In genomic region chr11:121388554-121388945, GRCm38 (mm10) we compare ENCODE assay signal across 8 mouse cellular contexts. TPM values are rescaled to one million over a fixed set of nuclear protein-coding genes. Genes with fewer than 3 reads are reported as not detected.
DNase-seq lines count a peak whose midpoint lies in the region; ATAC-seq and TF ChIP-seq lines count a peak whose summit lies in the region.

No protein-coding gene starts in this region.

- no peak for DNase-seq in cerebellum, adult 2 months
- no peak for DNase-seq in cerebellum, postnatal 10 days
- DNase-seq in neural tube, embryonic 11.5 days (ENCODE audit: low spot score): no peak
- DNase-seq in neural tube, embryonic 10.5 days (ENCODE audit: extremely low spot score, low spot score): no peak
- DNase-seq in liver, embryonic 14.5 days (ENCODE audit: low read depth in 3 of 3, low spot score in 3 of 3): no peak
- no peak for DNase-seq in spleen, postnatal 36 days (ENCODE audit: low spot score in 2 of 2)
- DNase-seq in adrenal gland, adult 8-10 months: no peak
- no peak for DNase-seq in urinary bladder, postnatal 25 days (ENCODE audit: low spot score)

- H3K27ac ChIP-seq in cerebellum, adult 2 months (ENCODE audit: insufficient read depth, low read length): no peak overlapping the region
- H3K27ac ChIP-seq in neural tube, embryonic 11.5 days (ENCODE audit: low read depth, low read length): no peak overlapping the region
- H3K27ac ChIP-seq in liver, embryonic 14.5 days: no peak overlapping the region

- TF ChIP-seq EP300 in liver, embryonic 14.5 days (IDR thresholded peaks at IDR 0.05; ENCODE audit: low read depth): no peak

- no peak; the same call in 1 of the 2 replicates for TF ChIP-seq CTCF in cerebellum, adult 2 months (IDR thresholded peaks at IDR 0.05; ENCODE audit: borderline replicate concordance, insufficient read depth, low read depth, low read length)
- TF ChIP-seq CTCF in liver, embryonic 14.5 days (IDR thresholded peaks at IDR 0.05; ENCODE audit: low read depth): 0 out of 2 replicates have a peak, but pooled peaks have one; percentile 6

- H3K4me2 ChIP-seq in neural tube, embryonic 11.5 days (ENCODE audit: low read depth): peak overlapping the region; percentile 93
- peak overlapping the region; percentile 91 for H3K4me2 ChIP-seq in liver, embryonic 14.5 days (ENCODE audit: low read depth)

- WGBS in cerebellum, adult 2 months: 2% methylated on average over 6 of the region's 6 CpGs
- WGBS in neural tube, embryonic 11.5 days: 12% methylated on average over 6 of the region's 6 CpGs
- WGBS in liver, embryonic 14.5 days (ENCODE audit: insufficient replicate concordance): 17% methylated on average over 6 of the region's 6 CpGs

- peaks cover 6% of the 10 kb centered on the region; the same call in 1 of the 2 replicates for H3K4me1 ChIP-seq in cerebellum, adult 2 months (ENCODE audit: control insufficient read depth, insufficient read depth, low read length)
- H3K4me1 ChIP-seq in neural tube, embryonic 11.5 days (ENCODE audit: control insufficient read depth, insufficient read depth, low read length): no peaks in the 10 kb centered on the region
- peaks cover 2 to 6% of the 10 kb centered on the region in 2 experiments; a peak in 1 of 4 replicates for H3K4me1 ChIP-seq in liver, embryonic 14.5 days (replicated peaks; ENCODE audit: control insufficient read depth in 2 of 2, insufficient read depth in 2 of 2, low read length in 1 of 2)

- peak overlapping the region; percentile 61 for H3K4me3 ChIP-seq in cerebellum, adult 2 months (replicated peaks; ENCODE audit: insufficient read depth, low read depth, low read length)
- H3K4me3 ChIP-seq in neural tube, embryonic 11.5 days (ENCODE audit: low read depth, low read length): 0 out of 2 replicates have a peak overlapping the region, but pooled peaks have one; percentile 55
- peak overlapping the region in 1 of 2 experiments; percentile 66; a peak in 2 of 4 replicates for H3K4me3 ChIP-seq in liver, embryonic 14.5 days (ENCODE audit: insufficient read depth in 1 of 2, low read depth in 2 of 2, low read length in 2 of 2)

- no peaks in the 10 kb centered on the region for H3K9me3 ChIP-seq in neural tube, embryonic 11.5 days (ENCODE audit: control insufficient read depth, low read length)
- no peaks in the 10 kb centered on the region for H3K9me3 ChIP-seq in liver, embryonic 14.5 days (ENCODE audit: control insufficient read depth, low read length)

- H3K36me3 ChIP-seq in neural tube, embryonic 11.5 days (ENCODE audit: control insufficient read depth, insufficient read depth, low read length): no peaks in the 10 kb centered on the region
- H3K36me3 ChIP-seq in liver, embryonic 14.5 days (replicated peaks; ENCODE audit: control insufficient read depth, insufficient read depth, low read depth): no peaks in the 10 kb centered on the region

- no peak for TF ChIP-seq POLR2A in cerebellum, adult 2 months (IDR thresholded peaks at IDR 0.05; ENCODE audit: borderline replicate concordance, insufficient read depth, low read length)

- no peak overlapping the region for H3K9ac ChIP-seq in neural tube, embryonic 11.5 days (ENCODE audit: low read length)
- H3K9ac ChIP-seq in liver, embryonic 14.5 days (replicated peaks): no peak overlapping the region

- no peaks in the 10 kb centered on the region for H3K27me3 ChIP-seq in cerebellum, adult 2 months (ENCODE audit: control insufficient read depth, insufficient read depth, low read length)
- H3K27me3 ChIP-seq in neural tube, embryonic 11.5 days (ENCODE audit: control insufficient read depth, insufficient read depth, low read length): 0 out of 2 replicates have a peak, but pooled peaks cover 4% of the 10 kb centered on the region
- no peaks in the 10 kb centered on the region; the same call in 1 of the 2 replicates for H3K27me3 ChIP-seq in liver, embryonic 14.5 days (ENCODE audit: control insufficient read depth, insufficient read depth, low read length)

- peak; percentile 13; the same call in 1 of the 2 replicates for ATAC-seq in neural tube, embryonic 11.5 days (ENCODE audit: insufficient read depth, low FRiP score, low TSS enrichment)
- ATAC-seq in liver, embryonic 14.5 days (ENCODE audit: insufficient read depth): no peak

RNA-seq across cellular contexts. Expression of gene Rab40b, which starts 0.5 kb away (rescaled TPM):
- polyA plus RNA-seq in cerebellum, adult 2 months (2012; rRNA removed): 3.3 and 3.8 TPM in 2 replicates
- polyA plus RNA-seq in neural tube, embryonic 11.5 days (2014; fragmentation: Nextera tagmentation; extraction: Ambion mirVana): 4.2 and 4.7 TPM in 2 replicates
- 0.14 and 0.30 TPM in 2 replicates for polyA plus RNA-seq in liver, embryonic 14.5 days (2012; rRNA removed)
- polyA plus RNA-seq in liver, embryonic 14.5 days (2014; fragmentation: Nextera tagmentation; extraction: Ambion mirVana): 0.21 and 0.55 TPM in 2 replicates
- 1 to 10 TPM; 7.6 to 9.6 (median 8.6) TPM for total RNA-seq in adrenal gland, adult 8-10 months (2022)

RNA-seq across cellular contexts. Expression of gene Fn3krp, which starts 32.7 kb away (rescaled TPM):
- polyA plus RNA-seq in cerebellum, adult 2 months (2012; rRNA removed): 37.7 and 38.0 TPM in 2 replicates
- polyA plus RNA-seq in neural tube, embryonic 11.5 days (2014; fragmentation: Nextera tagmentation; extraction: Ambion mirVana): 8.2 and 8.8 TPM in 2 replicates
- polyA plus RNA-seq in liver, embryonic 14.5 days (2012; rRNA removed): 19.9 and 24.4 TPM in 2 replicates
- 23.5 and 24.2 TPM in 2 replicates for polyA plus RNA-seq in liver, embryonic 14.5 days (2014; fragmentation: Nextera tagmentation; extraction: Ambion mirVana)
- 10 to 100 TPM; 19.1 to 27.6 (median 21.9) TPM for total RNA-seq in adrenal gland, adult 8-10 months (2022)

RNA-seq across cellular contexts. Expression of gene Wdr45b, which starts 34.3 kb away (rescaled TPM):
- 65.4 and 66.3 TPM in 2 replicates for polyA plus RNA-seq in cerebellum, adult 2 months (2012; rRNA removed)
- polyA plus RNA-seq in neural tube, embryonic 11.5 days (2014; fragmentation: Nextera tagmentation; extraction: Ambion mirVana): 111 and 116 TPM in 2 replicates
- polyA plus RNA-seq in liver, embryonic 14.5 days (2012; rRNA removed): 13.9 and 15.3 TPM in 2 replicates
- 19.5 and 19.7 TPM in 2 replicates for polyA plus RNA-seq in liver, embryonic 14.5 days (2014; fragmentation: Nextera tagmentation; extraction: Ambion mirVana)
- 10 to 100 TPM; 53.6 to 63.4 (median 58.4) TPM for total RNA-seq in adrenal gland, adult 8-10 months (2022)

RNA-seq across cellular contexts. Expression of gene Fn3k, which starts 46.2 kb away (rescaled TPM):
- 57.6 and 59.5 TPM in 2 replicates for polyA plus RNA-seq in cerebellum, adult 2 months (2012; rRNA removed)
- 2.3 and 3.5 TPM in 2 replicates for polyA plus RNA-seq in neural tube, embryonic 11.5 days (2014; fragmentation: Nextera tagmentation; extraction: Ambion mirVana)
- 34.9 and 39.9 TPM in 2 replicates for polyA plus RNA-seq in liver, embryonic 14.5 days (2012; rRNA removed)
- polyA plus RNA-seq in liver, embryonic 14.5 days (2014; fragmentation: Nextera tagmentation; extraction: Ambion mirVana): 49.9 and 51.4 TPM in 2 replicates
- 1 to 10 TPM; 5.6 to 8.9 (median 6.3) TPM for total RNA-seq in adrenal gland, adult 8-10 months (2022)
